Mouse (Mus musculus) myocyte (in vitro differentiated cells): Measurements from ENCODE around the gene Chga.

Experiments used
- POLR2A ChIP-seq: IDR thresholded peaks from one replicate; pipeline ENCODE4 v1.6.1; 2011; ENCODE audit warnings: low read depth, mild to moderate bottlenecking, control low read depth, moderate library complexity; ENCODE audit not compliant: insufficient read length
- POLR2AphosphoS2 ChIP-seq: IDR thresholded peaks from one replicate; pipeline ENCODE4 v1.6.1; 2011; ENCODE audit warnings: low read depth, control low read depth; ENCODE audit not compliant: insufficient read length

GRCm38 (mm10) chr12:102555850-102556249, 1.1 kb downstream of the Chga start:
- TF ChIP-seq POLR2A (no peak), POLR2AphosphoS2 (no peak)
